Mouse (Mus musculus): ENCODE measurements around the gene Trpm7.
"Not testable (repeated sequence)": the region's sequence is repeated elsewhere in the genome, so short reads cannot be mapped to it uniquely, and the experiment has no call there.

Trpm7 gene

GRCm38 (mm10) chr2:126875871-126876796 is at the start of gene Trpm7:
TSS of gene Trpm7 (minus strand) at chr2:126876230.
- DNase-seq: peak; percentile 90

- no peak for DNase-seq
Measured at GRCm38 (mm10) chr2:126920358-126921060, 44.5 kb upstream of the Trpm7 start.

- no peak for DNase-seq
Measured at GRCm38 (mm10) chr2:126916236-126916635, 40.2 kb upstream of the Trpm7 start.

GRCm38 (mm10) chr2:126914096-126914495 is 38.1 kb upstream of the Trpm7 start:
- DNase-seq: no peak

- DNase-seq: no peak
Measured at GRCm38 (mm10) chr2:126904162-126904561, 28.1 kb upstream of the Trpm7 start.

GRCm38 (mm10) chr2:126897511-126897910 is 21.5 kb upstream of the Trpm7 start:
- no peak for DNase-seq

GRCm38 (mm10) chr2:126896941-126897340 is 20.9 kb upstream of the Trpm7 start:
- DNase-seq: no peak

GRCm38 (mm10) chr2:126894245-126894644 is 18.2 kb upstream of the Trpm7 start:
- no peak for DNase-seq

GRCm38 (mm10) chr2:126892316-126892715 is 16.3 kb upstream of the Trpm7 start:
- DNase-seq: no peak

- no peak for DNase-seq
Measured at GRCm38 (mm10) chr2:126891743-126892142, 15.7 kb upstream of the Trpm7 start.

GRCm38 (mm10) chr2:126887141-126887540 is 11.1 kb upstream of the Trpm7 start:
- DNase-seq: no peak

- DNase-seq: no peak
Measured at GRCm38 (mm10) chr2:126885871-126886270, 9.8 kb upstream of the Trpm7 start.

GRCm38 (mm10) chr2:126882711-126883110 is 6.7 kb upstream of the Trpm7 start:
- DNase-seq: not testable (repeated sequence)

- DNase-seq: no peak
Measured at GRCm38 (mm10) chr2:126877991-126878390, 2.0 kb upstream of the Trpm7 start.

GRCm38 (mm10) chr2:126875516-126875835 is 554 bp downstream of the Trpm7 start:
- DNase-seq: peak; percentile 45

GRCm38 (mm10) chr2:126874809-126875515 is 1.1 kb downstream of the Trpm7 start:
- DNase-seq: peak; percentile 30

GRCm38 (mm10) chr2:126866301-126866700 is 9.7 kb downstream of the Trpm7 start:
- DNase-seq: no peak

- DNase-seq: no peak
Measured at GRCm38 (mm10) chr2:126865501-126866199, 10.4 kb downstream of the Trpm7 start.

- DNase-seq: no peak
Measured at GRCm38 (mm10) chr2:126865026-126865425, 11.0 kb downstream of the Trpm7 start.

- DNase-seq: no peak
Measured at GRCm38 (mm10) chr2:126844751-126845150, 31.3 kb downstream of the Trpm7 start.

- DNase-seq: no peak
Measured at GRCm38 (mm10) chr2:126838848-126839247, 37.2 kb downstream of the Trpm7 start.

- DNase-seq: no peak
Measured at GRCm38 (mm10) chr2:126817414-126817813, 58.6 kb downstream of the Trpm7 start.

Measured in cerebellum, adult 9-10 months (tissue).